Mouse (Mus musculus) frontal cortex, postnatal 10 days (tissue): ENCODE results near the gene Map4.

Experiments
- DNase-seq, 2 experiments: peaks; one replicate each; pipeline ENCODE4 v3.0.0; 2022; ENCODE audit warnings: low spot score in 2 of 2, mixed read lengths in 1 of 2

Map4 gene

DNA sequence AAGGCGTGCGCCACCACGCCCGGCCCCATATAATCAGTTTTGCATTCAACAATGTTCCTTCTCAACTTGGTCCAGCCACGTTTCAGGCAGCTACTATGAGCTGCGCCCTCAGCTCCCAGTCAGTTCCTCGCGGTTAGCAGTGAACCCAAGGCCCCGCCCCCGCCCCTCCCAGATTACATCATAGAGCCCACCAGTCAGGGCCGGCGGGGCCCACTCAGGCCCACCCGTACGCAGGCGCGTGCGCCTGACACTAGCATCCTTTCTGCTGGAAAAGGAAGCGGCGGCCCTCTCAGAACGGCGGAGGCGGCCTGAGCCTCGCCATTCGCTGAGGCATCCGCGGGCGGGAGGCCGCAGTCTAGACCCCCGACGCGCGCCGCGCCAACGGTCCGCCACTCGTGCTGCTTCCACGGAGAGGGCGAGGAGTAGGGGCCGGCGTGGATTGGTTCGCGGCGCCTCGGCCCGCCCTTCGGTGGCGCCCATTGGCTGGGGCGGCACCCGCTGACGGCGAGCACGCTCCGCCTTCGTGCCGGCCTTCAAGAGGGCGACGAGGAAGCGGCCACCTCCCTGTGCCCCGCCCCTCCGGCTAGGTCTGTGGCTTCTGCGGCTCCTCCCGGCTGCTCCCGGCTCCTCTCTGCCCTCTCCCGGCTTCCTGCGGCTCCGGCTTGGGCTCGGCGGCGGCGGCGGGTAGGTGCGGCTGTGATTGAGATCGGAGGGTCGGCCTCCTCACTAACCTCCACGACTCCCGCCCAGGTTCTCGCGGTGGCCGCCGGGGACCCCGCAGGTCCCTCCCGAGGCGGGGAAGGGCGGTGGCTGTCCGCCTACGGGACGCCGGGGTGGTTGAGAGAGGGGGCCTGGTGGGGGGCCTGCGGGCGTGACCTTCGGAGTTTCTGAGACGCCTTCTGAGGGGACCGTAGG, at the start of gene Map4:
Gene Map4 (plus strand): TSS at position 204 of the 915 bp plus-strand sequence.
- peak; percentile 97 to 99 for DNase-seq

DNA sequence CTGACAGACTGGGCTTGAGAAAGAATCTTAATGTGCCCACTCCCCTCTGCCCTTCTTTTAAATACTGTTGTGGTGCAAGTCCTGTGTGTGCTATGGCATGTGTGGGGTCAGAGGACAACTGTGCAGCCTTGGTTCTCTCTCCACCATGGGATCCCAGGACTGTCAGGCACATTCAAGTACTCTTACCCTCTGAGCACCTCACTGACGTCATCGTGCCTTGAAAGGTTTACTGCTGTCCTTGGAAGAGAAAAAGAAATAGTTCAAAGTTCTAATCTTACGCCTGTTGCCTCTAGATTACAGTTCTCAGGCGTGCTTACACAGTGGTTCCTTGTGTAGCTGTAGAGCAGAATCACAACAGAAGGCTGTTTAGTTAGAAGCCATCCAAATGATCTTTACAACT, 45.0 kb upstream of the Map4 start:
- DNase-seq = no peak

DNA sequence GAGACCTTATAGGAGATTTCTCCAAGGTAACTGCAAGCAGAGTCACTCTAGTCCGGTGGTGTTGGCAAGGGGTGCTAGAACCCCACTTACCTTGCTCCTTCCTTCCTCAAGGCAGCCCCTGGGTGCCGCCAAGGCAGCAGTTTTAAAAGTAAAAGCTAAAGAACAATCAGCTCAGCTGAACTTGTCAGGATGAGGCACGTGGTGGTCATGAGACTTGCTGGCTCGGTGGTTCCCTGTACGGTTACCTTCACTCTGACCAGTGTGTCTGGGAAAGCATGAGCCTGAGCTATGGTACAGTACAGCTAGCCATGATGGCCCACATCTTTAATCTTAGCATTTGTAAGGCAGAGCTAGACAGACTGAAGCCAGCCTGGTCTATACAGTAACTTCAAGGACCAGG, 43.9 kb upstream of the Map4 start:
- no peak for DNase-seq

DNA sequence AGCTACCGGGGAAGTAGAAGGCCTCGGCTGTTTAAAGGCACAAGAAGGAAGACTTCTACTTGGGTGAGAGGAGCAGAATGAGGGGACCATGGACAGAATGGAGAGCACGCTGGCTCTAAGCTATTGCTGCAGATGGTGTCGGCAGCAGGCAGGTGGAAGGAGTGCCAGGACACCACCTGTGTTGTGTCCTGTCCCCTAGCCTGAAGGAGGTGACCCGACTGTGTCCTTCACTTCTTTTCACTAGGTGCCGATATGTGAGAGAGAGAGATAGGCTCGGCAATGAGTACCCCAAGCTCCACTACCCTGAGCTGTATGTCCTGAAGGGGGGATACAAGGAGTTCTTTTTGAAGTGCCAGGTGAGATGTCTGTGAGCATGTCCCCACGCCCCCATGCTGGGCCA, 39.8 kb upstream of the Map4 start:
- no peak for DNase-seq

DNA sequence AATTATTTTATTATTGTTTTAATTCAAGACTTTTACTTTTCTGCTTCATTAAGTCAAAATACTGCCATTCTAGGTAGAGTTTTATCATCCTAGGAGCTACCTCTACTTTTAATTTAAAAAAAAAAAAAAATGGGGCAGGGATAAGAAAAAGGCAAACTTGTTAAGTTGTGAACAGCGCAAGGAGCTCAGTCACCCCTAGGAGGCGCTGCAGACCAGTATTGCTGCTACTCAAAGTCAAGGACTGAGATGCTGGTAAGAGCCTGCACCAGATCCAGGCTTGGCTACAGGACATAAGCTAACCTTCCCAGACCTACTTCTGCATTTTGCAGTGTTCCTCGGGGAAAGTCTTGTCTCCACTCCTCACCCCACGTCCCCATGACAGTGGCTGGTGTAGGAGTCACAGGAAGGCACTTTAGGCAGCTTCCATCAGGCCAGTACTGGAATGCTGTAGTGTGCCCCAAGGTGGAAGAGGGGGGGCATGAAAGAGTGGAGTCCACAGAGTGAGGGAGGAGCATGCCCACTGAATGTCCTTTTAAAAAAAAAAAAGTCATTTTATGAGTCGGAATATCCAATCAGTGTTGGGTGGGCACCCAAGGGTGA, 38.5 kb upstream of the Map4 start:
- peak in 1 of 2 experiments; percentile 59 for DNase-seq

DNA sequence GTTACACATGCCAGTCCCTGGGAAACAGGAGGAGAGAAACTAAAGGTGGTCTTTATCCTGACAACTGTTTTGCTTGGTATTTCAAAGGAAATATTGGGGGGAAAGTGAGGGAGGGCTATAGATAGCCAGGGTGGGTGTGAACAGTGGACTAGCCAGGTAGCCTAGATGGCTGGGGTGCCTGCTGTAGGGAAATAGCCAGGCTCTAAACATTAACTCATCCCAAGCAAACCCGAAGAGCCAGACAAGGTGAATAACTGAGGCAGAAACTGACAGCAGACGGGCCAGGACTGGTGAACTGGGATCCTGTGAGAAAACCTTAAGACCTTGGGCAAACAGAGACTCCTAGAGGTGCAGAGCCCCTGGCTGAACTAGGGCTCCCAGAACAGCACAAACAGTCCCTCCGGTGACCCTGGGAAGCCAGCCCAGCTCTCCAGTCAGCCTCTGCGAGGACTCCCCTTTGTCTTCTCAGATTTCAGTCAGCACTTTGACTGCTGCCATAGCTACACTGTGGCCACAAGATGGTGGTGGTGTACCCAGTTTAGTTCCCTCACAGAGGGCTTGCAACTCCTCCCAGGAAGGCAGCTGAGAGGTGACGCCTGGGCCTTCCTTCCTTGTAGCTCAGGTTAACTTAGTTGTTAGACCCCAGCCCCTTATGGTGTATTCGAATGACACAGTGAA, 36.7 kb upstream of the Map4 start:
- DNase-seq = peak; percentile 41 to 73

DNA sequence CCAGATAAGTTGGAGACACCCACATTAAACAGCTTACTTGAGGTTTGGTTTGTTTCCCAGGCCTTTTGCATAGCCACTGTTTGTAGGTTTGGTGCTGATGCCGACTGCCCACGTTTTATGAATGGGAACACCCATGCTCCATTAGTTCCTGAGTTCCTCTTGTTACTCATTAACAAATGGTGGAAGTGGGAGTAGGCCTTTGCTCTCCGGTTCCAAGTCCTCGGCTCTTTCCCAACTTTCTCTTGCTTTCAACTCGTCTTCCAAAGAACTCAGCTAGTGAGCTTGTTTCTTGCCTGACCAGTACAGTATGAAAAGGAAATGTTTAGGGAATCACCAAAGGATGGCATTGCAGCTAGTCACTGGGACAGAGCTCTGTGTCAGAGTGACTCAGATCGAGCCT, 35.7 kb upstream of the Map4 start:
- no peak for DNase-seq

DNA sequence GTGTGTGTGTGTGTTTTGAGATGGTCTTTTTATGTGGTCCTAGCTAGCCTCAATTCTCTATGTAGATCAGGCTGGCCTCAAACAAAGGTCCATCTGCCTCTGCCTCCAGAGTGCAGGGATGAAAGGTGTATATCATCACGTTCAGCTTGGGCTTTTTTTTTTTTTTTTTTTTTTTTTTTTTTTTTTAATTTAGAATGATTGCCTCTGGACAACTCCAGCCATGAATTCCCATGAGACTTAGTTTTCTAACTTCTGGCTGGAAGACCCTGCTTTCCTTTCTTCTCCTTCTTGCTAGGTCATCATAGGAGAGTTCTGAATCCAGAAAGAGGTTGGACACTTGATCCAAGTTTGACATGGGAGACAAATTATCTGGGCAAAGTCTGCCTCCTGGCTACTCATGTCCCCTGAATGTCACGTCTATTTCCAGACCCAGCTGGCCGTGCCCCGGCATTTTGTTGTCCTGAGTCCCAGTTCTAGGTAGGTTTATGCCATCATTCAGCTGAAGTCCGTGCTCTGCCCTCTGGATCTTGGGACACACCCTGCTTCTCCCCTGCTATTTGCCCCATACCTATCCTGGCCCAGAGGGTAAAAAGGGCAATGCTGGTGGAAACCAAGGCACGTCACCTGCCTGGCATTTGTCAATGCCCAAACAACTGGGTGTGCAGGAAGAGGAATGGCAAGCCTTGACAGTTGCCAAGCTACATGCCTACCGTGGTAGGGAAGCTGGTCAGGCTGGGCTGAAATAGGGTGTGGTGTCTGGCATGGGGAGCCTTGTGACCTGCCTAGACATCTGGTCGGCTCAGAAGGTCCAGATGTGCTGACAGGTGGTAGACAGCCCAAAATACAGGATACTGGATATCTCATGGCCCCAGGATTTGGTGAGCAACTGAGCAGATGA, 34.8 kb upstream of the Map4 start:
- no peak for DNase-seq

DNA sequence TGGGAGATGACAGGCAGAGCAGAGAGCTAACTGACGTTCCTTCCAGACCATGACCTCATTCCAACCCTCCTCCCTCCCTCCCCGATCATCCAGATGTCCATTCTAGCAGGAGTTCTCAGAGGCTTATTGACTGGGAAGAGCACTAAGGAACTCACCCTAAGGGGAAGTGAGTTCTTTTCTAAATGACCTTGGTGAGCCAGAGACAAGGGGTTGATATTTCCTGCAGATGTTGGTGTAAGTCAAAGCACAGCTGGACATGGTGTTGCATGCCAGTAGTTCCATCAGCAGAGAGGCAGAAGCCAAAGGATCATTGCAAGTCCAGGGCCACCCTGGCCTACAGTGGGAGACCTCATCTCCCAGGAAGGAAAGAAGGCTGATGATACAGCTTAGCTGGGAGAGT, 33.2 kb upstream of the Map4 start:
- DNase-seq = no peak

DNA sequence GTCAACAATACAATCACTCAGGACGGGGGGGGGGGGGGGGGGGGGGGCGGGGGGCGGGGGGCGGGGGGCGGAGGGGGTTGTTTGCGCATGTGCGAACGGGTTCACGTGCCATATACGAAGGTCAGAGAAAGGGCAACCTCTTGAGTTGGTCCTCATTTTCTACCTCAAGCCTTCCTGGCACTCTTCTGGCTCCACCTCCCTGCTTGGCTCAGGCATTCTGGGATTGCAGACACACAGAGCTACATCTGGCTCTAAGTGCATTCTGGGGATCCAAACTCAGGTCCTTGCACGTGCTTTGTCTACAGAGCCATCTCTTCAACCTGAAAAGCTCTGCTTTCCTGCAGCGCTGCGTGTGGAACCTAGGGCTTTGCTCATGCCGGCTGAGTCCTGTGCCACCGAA, 31.9 kb upstream of the Map4 start:
- DNase-seq = no peak

DNA sequence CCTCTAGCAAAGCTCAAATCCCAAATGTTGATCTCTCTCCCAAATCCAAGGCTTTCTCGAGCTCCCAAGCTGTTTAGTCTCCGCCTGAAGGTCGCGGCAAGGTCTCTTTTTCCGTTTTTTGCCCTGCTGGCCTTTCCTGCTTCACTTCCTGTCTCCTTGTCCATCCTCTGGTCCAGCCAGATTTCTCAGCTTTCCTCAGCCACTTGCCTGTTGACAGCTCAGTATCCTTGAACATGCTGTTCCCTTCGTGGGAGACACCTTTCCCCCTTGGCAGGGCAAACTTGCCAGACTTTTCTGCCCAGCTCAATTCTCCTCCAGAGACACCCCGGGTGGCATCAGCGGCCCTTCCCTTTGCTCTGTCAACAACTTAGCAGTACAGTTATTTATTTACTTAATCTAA, 31.5 kb upstream of the Map4 start:
- DNase-seq = no peak

DNA sequence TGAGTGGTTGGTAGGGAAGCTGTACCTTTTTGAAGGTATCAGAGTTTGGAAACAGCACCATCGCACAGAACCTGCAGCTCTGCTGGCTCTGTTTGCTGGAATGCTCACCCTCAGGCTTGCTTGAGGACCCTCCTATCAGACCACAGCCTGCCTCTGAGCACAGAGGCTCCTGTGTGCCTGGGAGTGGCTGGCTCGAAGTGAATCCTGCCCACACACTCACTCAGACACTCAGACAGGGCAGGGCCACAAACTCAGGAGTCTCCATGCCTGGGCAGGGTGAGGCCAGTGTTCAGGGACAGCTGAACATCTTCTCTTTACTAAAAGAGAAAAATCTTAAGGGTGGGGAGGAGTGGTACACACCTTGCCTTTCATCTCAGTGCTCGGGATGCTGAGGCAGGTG, 30.7 kb upstream of the Map4 start:
- no peak for DNase-seq

DNA sequence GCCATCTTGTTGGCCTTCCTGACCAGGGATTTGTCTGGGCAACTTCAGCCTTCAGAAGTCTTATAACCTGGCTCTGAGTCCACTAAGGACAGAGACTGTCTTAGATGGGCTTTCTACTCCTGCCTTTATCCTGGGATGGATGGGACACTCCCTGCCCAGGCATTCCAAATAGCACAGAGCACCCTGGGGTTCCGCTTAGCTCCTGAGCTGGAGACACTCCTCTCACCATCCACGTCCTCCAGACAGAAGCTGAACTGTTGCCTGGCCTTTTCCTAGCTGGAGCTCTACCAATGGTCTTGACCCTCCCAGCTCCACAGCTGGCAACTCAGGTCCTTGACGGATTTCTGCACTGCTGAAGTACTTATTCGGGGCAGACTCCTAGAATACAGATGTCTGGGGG, 29.0 kb upstream of the Map4 start:
- DNase-seq = no peak

DNA sequence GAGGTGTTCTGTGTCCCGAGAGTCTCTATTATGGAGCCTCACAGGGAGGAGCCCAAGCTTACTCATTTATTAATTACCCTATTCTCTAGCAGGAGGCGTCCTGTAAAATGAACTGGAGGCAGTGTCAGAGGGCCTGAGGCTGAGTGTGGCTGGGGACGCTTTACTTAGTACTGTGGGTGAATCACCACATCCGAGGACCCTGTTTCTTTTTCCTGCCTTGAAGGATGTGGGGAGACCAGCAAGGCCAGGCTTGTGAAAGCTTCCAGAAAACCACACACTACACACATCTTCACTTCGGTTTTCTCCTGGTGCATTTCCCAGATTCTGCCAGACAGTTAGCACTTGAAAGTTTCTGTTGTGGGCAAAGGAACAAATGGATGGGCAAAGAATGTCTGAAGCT, 28.5 kb upstream of the Map4 start:
- no peak for DNase-seq

DNA sequence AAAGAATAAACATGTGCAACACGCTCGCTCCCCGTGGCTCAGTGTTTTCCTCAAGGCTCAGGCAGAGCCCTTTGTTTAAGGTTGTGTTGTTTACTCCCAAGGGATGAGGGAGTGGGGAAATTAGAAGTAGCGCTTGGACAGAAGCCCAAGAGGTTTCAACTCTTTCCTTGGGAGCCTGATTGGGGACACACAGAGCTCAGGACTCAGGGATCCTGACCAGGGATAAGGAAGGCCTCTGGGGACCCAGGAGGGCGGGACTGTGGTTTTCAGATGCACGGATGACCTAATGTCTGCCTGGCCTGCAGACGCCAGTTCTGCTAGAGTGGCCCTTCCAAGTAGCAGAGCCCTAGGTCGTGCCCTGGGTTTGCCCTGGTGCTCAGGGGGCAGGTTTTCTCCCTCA, 24.0 kb upstream of the Map4 start:
- no peak for DNase-seq

DNA sequence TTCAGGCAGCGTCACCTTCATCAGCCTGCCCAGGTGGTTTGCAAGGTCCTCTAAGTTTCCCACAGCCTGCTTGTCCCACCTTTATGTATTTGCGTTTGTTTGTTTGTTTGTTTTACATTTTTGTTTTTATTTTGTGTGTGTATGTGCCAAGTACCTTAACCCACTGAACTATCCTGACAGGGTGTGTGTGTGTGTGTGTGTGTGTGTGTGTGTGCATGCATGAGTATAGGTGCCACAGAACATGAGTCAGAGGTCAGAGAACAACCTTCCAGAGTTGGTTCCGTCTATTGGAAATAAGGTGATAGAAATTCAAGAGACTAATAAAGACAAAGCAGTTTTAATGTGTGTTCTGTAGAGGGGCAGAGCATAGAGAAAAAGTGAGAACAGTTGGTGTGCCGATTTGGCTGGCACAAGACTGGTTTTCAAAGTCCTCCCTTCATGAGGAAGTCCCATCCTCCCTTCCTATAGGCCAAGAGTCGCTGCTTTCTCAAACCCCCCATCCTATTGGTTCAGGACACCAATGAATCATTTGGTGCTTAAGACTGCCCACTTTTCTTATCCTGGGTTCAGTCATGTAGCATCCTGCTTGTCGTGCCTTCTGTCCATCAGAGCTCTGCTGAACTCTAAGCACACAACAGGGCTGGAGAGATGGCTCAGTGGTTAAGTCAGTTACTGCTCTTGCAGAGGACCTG, 23.3 kb upstream of the Map4 start:
- DNase-seq = no peak

DNA sequence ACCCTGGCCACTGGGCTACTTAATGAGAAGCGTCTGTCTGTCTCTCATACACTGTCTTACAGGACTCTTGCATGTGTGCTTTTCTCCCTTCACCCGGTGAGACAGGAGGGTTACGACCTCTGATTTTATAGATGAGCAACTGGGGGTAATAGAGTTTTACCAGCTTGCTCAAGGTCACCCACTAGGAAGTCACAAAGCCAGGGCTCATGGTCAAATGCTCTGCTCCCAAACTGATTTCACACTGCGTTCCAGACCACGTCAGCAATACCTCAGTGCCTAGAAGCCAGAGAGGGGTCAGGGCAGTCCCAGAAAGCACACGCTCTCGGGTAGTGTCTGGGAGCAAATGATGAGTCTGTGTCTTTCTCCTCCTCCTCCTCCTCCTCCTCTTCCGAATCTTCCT, 22.2 kb upstream of the Map4 start:
- no peak for DNase-seq

DNA sequence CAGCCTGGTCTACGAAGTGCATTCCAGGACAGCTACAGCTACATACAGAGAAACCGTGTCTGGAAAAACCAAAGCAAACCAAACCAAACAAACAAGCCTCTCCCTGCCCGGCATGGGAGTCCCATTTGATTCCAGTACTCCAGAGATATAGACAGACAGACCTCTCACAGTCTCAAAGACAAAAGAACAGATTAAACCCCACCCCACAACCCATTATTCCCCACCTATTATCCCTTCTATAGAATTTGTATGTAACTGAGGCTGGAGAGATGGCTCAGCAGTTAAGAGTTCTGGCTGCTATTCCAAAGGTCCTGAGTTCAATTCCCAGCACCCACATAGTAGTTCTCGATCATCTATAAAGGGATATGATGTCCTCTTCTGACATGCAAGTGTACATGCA, 21.3 kb upstream of the Map4 start:
- no peak for DNase-seq

DNA sequence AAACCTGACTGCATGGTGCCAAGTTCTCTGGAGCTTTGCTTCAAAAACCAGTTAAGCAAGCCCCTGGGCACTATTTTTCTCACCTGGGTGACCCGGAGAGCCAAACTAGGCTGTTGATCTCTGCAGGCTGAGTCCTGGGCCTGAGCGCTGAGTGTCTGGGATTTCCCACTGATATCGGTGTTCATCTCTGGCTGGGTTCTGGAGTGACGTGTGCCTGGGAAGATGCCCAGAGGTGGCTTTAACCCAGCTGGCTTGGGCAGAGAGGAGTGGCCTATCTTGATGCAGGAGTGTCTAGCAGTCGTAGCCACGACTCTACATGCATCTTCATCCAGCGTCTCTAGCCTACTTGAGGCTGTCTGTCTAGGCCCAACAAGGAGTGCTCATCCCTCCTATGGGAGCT, 19.5 kb upstream of the Map4 start:
- DNase-seq = no peak

DNA sequence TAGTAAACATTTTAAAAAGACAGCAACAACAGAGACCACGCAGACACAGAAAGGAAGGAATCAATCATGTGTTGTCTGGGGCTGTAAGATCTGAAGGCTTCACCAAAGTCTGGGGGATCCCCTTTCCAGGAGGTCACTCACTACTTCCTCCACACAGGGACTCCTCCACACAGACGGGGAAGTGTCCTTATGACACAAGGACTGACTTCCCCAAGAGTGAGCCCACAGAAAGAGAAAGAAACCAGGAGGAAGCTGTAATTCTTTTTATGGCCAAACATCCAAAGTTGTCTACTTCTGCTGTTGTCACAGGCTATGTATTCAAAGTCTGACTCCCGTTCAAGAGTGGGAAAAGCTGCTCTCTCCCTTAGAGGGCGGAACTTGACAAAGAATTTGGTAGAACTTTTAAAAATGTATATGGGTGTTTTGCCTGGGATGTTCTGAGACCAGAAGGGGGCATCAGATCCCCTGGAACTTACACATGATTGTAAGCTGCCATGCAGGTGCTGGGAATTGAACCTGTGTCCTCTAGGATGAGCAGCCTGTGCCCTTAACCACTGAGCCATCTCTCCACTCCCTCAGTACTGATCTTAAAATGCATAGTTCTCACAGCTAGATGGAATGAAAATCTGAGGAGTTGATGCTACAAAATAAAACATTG, 16.9 kb upstream of the Map4 start:
- DNase-seq = no peak

DNA sequence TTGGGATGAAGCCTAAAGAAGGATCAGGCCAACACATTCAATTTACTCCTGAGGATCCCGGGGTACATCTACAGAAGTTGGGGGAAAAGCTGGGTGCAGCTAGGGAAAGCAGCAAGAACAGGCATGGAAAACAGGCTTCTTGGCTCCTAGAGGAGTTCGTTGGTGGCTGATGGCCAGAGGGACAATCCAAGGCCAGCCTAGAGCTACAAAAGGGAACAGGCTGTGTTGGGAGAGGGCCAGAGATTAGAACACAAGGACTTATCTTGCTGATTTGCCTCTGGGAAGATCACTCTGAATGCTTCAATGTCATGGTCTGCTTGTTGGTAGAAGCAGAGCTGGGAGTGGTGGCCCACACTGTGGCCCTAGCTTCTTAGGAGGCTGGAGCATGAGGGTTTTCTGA, 13.3 kb upstream of the Map4 start:
- no peak for DNase-seq
